Mouse (Mus musculus) forebrain, embryonic 14.5 days (tissue): ENCODE measurements at regions not wholly inside any gene's neighbourhood (a gene's known extent, or its start where the extent isn't known, plus 50 kb on each side); places are given as distances from the start of the nearest gene placed in this dataset.
A peak's percentile ranks its signal among the peaks of the same experiment; 100 is the strongest.

Source experiments
- ATAC-seq: fragments of 200-750 bp; cut with Nextera tagmentation; 2 replicates; pipeline ENCODE4 v1.8.0; 2017; ENCODE audit warnings: mild to moderate bottlenecking, moderate library complexity
- DNase-seq: peaks from one replicate; pipeline ENCODE4 v3.0.0-alpha.2; 2015; ENCODE audit warnings: low spot score
- H3K27ac ChIP-seq: fragments of 300-500 bp; sonication (generic); 2 replicates; pipeline ENCODE4 v1.5.1; 2014; ENCODE audit warnings: low read depth, mild to moderate bottlenecking, control low read depth, low read length, moderate library complexity
- H3K27me3 ChIP-seq: fragments of 300-500 bp; sonication (generic); replicated peaks from 2 replicates; pipeline ENCODE4 v1.6.1; 2014; ENCODE audit warnings: low read length, control low read depth, mixed read lengths; ENCODE audit not compliant: control insufficient read depth, insufficient read depth
- H3K36me3 ChIP-seq: fragments of 300-500 bp; sonication (generic); 2 replicates; pipeline ENCODE4 v1.6.1; 2014; ENCODE audit warnings: low read length, control low read depth; ENCODE audit not compliant: control insufficient read depth, insufficient read depth
- H3K4me1 ChIP-seq: fragments of 300-500 bp; sonication (generic); 2 replicates; pipeline ENCODE4 v1.6.1; 2014; ENCODE audit warnings: antibody characterized with exemption, low read length, control low read depth; ENCODE audit not compliant: control insufficient read depth, insufficient read depth
- H3K4me2 ChIP-seq: fragments of 300-500 bp; sonication (generic); 2 replicates; pipeline ENCODE4 v1.6.1; 2014; ENCODE audit warnings: mild to moderate bottlenecking, control low read depth, low read length
- H3K4me3 ChIP-seq: fragments of 300-500 bp; sonication (generic); 2 replicates; pipeline ENCODE4 v1.5.1; 2014; ENCODE audit warnings: low read depth, low read length, control low read depth
- H3K9ac ChIP-seq: fragments of 300-500 bp; sonication (generic); 2 replicates; pipeline ENCODE4 v1.6.1; 2014; ENCODE audit warnings: mild to moderate bottlenecking, low read length, control low read depth, moderate library complexity
- H3K9me3 ChIP-seq: fragments of 300-500 bp; sonication (generic); replicated peaks from 2 replicates; pipeline ENCODE4 v1.6.1; 2016; ENCODE audit warnings: low read length, control low read depth, mixed read lengths; ENCODE audit not compliant: control insufficient read depth
- WGBS: fragments of 180-500 bp; shearing (Covaris S2); extraction: QIAGEN DNeasy Blood & Tissue Kit; methylation state at CpG from one replicate; pipeline ENCODE4 v1.1.7; 2014; 5-methylcytosine and 5-hydroxymethylcytosine counted together

DNA sequence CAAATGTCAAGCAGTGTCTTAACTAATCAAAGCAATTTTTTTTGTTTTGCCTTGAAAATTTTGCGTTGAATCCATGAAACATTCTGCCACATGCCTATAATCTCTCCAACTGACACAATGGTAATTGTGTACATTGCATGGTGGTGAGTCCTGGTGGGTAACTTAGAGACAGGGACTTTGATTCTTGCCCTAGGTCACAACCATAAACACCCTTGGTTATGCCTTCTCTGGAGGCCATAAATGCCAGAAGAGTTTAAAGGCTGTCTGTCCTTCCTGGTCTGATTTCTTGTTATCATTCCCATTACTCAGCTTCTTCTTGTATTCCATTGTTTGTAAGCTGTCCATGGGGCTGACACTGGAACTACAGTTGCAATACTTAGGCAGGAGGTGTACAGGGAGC lies 179.6 kb upstream of the Cxadr start:
- no peaks in the 10 kb centered on the region for H3K9me3 ChIP-seq
- WGBS, result 42% methylated on average over 1 of the region's 1 CpGs
- no peaks in the 10 kb centered on the region for H3K4me1 ChIP-seq
- H3K36me3 ChIP-seq, result no peaks in the 10 kb centered on the region
- no peaks in the 10 kb centered on the region for H3K27me3 ChIP-seq
- no peak overlapping the region for H3K4me3 ChIP-seq
- DNase-seq (no peak), ATAC-seq (no peak)
- no peak overlapping the region for H3K4me2 ChIP-seq
- H3K9ac ChIP-seq, result no peak overlapping the region
- no peak overlapping the region for H3K27ac ChIP-seq

DNA sequence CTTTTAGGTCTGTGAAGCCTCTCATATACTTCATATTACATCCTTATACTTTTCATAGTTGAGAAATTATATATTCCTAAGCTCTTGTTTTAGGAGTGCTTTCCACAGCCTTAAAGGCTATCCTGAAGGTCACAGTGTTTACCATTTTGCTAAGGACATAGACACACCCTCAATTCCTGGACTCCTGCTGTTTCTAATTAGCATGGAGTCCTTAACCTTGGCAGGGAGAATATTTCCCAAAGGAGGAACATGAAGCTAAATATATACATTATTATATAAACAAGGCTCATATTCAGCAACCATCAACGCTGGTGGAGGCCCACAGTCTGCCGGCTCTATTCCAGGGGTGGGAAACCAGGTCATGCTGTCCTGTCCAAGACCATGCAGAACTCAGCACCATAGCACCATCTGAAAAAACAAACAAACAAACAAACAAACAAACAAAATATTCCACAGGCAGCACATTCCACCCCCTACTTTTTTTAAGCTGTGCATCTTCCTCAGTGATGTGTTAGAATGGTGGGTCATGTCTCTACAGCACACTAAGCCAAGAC lies 180.9 kb upstream of the Cxadr start:
- H3K27me3 ChIP-seq, result no peaks in the 10 kb centered on the region
- no peak overlapping the region for H3K4me2 ChIP-seq
- no peak for DNase-seq
- no peaks in the 10 kb centered on the region for H3K36me3 ChIP-seq
- WGBS, result 91% methylated on average over 2 of the region's 2 CpGs
- no peak overlapping the region for H3K9ac ChIP-seq
- no peak overlapping the region for H3K27ac ChIP-seq
- no peaks in the 10 kb centered on the region for H3K4me1 ChIP-seq
- no peak overlapping the region for H3K4me3 ChIP-seq
- no peaks in the 10 kb centered on the region for H3K9me3 ChIP-seq
- ATAC-seq, result no peak

DNA sequence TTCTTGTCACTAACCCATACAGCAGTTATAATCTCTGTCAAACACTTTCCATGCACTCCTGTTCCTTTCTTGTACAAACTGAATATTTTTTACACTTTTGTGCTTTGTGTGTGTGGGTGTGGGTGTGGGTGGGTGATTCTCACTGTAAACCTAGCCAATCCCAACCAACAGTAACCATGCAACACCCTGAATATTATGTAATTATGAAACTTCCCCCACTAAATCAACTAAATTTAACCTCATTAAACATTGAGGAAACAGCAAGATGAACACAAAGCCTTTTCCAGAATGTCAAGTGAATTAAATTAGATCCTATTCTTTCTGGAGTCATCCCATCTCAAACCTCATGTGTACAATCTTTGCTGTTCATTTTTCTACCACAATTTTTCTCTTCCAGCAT lies 197.0 kb upstream of the Cxadr start:
- Histone ChIP-seq H3K9me3 (no peaks in the 10 kb centered on the region), H3K9ac (no peak overlapping the region), H3K27ac (no peak overlapping the region), H3K4me1 (peaks cover 10% of the 10 kb centered on the region; the same call in 1 of the 2 replicates), H3K4me3 (no peak overlapping the region), H3K4me2 (no peak overlapping the region), H3K27me3 (no peaks in the 10 kb centered on the region), H3K36me3 (no peaks in the 10 kb centered on the region)
- no peak for ATAC-seq
- no peak for DNase-seq

DNA sequence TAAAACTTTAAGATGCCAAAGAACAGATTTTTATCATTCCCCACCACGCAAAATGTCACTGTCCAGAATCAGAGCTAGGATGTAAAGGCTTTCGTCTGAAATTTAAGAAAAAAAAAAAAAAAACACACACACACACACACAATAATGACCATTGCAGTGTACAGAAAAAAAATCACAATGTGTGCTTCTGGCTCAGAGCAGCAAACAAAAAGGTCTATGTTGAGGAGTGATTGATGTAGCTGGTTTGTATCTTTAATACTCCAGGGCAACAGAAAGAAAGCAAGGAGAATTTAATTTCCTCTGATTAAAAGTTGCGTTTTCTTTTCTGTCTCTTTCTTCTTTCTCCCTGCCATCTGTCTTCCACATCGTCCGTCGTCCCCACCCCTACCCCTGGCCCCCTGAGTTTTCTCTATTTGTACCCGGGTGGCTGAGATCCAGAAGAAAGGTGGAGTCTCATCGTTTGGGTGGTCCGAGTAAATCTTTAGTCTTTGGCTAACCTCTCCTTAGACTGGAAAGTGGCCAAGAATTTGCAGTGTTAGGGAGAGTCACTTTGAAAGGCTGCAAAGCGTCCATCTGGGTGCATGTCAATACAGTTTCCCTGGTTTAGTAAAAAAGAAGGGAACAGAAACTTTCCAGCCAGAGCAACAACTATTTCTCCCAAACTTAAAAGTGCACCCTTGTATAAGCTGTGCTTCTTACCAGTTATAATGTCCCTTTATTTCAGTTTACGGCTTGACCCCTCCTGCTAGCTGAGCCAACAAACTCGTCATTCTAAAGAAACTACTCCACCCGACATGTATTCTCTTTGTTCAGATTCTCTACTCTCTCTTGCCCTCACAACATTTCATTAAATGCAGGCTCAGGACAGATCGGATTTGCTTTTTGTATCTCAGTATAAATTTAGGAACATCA lies 199.6 kb upstream of the Cxadr start:
- ATAC-seq, result peak; percentile 80
- Histone ChIP-seq H3K4me2 (peak overlapping the region; percentile 33), H3K9me3 (no peaks in the 10 kb centered on the region), H3K9ac (no peak overlapping the region), H3K36me3 (no peaks in the 10 kb centered on the region), H3K4me1 (peaks cover 15% of the 10 kb centered on the region; the same call in 1 of the 2 replicates), H3K27me3 (no peaks in the 10 kb centered on the region), H3K27ac (peak overlapping the region; percentile 44; the same call in 1 of the 2 replicates), H3K4me3 (no peak overlapping the region)
- DNase-seq, result peak; percentile 93
- 10% methylated on average over 14 of the region's 14 CpGs for whole genome bisulfite sequencing

DNA sequence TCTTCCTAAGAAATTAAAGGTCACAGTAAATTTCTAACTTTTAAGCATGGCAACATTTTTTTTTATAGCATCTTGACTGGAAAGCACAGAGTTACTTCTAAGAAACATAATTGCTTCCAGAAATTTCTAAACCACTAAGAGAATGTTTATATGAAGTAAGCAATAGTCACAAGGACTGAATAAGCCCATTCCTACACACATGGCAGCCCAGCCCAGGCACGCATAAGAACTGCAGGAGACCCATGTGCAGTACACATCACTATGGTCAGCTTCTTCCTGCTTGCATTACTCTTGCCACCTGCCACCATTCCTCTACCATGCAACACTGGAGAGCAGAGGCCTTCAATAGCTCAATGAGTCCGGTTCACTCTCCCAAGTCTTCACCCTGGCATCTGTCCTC lies 201.4 kb upstream of the Cxadr start:
- no peak overlapping the region for H3K27ac ChIP-seq
- H3K36me3 ChIP-seq, result no peaks in the 10 kb centered on the region
- H3K4me2 ChIP-seq, result no peak overlapping the region
- H3K9me3 ChIP-seq, result no peaks in the 10 kb centered on the region; the same call in 1 of the 2 replicates
- WGBS, result 93% methylated on average over 2 of the region's 2 CpGs
- no peak overlapping the region for H3K9ac ChIP-seq
- H3K4me1 ChIP-seq, result peaks cover 15% of the 10 kb centered on the region; the same call in 1 of the 2 replicates
- H3K27me3 ChIP-seq, result no peaks in the 10 kb centered on the region
- no peak for ATAC-seq
- no peak for DNase-seq
- H3K4me3 ChIP-seq, result no peak overlapping the region

DNA sequence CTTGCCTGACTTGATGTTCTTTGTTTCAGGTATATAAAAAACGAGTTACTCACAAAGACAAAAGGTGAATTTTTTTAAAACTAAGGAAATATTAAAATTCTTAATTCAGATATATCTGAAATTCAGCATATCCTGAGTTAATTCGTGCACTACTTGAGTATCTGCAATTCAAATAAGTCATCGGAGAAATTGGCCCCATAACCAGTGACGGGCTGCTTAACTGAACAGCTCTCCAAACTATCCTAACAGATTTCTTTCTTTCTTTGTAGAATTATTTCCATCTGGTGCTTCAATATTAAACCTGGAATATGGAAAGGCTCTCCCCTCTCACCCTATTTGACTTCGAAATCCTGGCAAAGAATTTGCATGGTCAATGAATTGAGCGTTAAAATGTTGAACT lies 202.2 kb upstream of the Cxadr start:
- no peaks in the 10 kb centered on the region; the same call in 1 of the 2 replicates for H3K9me3 ChIP-seq
- H3K9ac ChIP-seq, result no peak overlapping the region
- 50% methylated on average over 6 of the region's 6 CpGs for WGBS
- no peaks in the 10 kb centered on the region for H3K27me3 ChIP-seq
- no peaks in the 10 kb centered on the region for H3K36me3 ChIP-seq
- no peak overlapping the region for H3K4me2 ChIP-seq
- no peak for ATAC-seq
- peaks cover 15% of the 10 kb centered on the region; the same call in 1 of the 2 replicates for H3K4me1 ChIP-seq
- H3K4me3 ChIP-seq, result no peak overlapping the region
- peak; percentile 43 for DNase-seq
- H3K27ac ChIP-seq, result no peak overlapping the region

DNA sequence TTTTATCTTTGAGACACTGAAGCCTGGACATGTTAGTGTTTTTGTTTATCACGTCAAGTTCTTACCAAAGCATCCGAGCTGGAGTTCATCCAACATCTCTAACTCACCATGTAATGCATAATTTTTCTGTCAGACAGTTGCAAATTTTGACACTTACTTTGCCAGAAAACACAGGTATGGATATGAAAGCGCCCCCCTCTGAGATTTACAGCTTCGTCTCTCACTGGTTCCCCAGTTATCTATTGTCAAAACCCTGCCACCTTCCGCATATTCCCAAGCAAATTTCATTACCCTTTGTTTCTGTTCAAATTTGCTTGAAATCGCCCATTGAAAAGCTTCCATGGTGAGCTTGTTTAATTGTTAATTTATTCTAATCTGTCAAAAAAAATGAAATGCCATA lies 202.7 kb upstream of the Cxadr start:
- H3K27ac ChIP-seq, result peak overlapping the region; percentile 35; the same call in 1 of the 2 replicates

DNA sequence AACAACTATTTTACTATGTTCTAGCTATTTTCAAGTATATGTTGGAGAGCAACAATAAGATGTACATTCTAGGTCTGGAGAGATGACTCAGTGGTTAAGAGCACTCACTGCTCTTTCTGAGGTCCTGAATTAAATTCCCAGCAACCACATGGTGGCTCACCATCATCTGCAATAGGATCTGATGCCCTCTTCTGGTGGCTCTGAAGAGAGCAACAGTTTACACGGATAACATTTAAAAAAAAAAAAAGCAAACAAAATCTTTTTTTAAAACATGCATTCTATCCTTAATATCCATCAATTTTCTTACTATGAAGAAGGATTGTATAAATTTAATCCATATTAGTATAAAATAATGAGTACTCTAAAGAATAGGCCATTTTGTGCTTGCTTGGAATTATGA lies 204.7 kb upstream of the Cxadr start:
- WGBS, result 53% methylated on average over 1 of the region's 1 CpGs
- Histone ChIP-seq H3K9me3 (no peaks in the 10 kb centered on the region; the same call in 1 of the 2 replicates), H3K4me2 (no peak overlapping the region), H3K9ac (no peak overlapping the region), H3K36me3 (no peaks in the 10 kb centered on the region), H3K4me1 (peaks cover 11% of the 10 kb centered on the region; the same call in 1 of the 2 replicates), H3K27ac (no peak overlapping the region), H3K4me3 (no peak overlapping the region), H3K27me3 (no peaks in the 10 kb centered on the region)
- DNase-seq, result no peak
- ATAC-seq, result no peak

More for the DNA sequence above, 202.7 kb upstream of the Cxadr start:
- WGBS, result 43% methylated on average over 6 of the region's 6 CpGs
- Histone ChIP-seq H3K36me3 (no peaks in the 10 kb centered on the region), H3K4me3 (no peak overlapping the region), H3K9ac (no peak overlapping the region), H3K9me3 (no peaks in the 10 kb centered on the region; the same call in 1 of the 2 replicates), H3K27me3 (no peaks in the 10 kb centered on the region), H3K4me1 (peaks cover 15% of the 10 kb centered on the region; the same call in 1 of the 2 replicates), H3K4me2 (no peak overlapping the region)
- DNase-seq, result peak; percentile 51
- no peak for ATAC-seq

DNA sequence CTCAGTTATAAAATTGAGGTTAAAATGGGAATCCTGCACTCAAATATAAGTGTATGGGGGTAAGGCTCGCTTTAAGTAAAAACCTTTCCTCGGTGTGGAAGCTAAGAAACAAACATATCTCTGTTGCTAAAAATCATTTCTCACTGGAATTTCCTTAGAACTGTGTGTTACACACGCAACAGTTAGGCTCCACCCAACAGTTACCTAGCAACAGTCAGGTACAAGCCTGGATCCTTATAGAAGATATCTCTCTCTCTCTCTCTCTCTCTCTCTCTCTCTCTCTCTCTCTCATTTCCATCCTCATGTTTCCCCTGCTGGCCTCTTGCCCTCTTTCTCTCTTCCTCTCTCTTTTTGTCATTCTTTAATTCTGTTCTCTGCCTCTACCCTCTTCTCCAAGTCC lies 211.1 kb upstream of the Cxadr start:
- no peaks in the 10 kb centered on the region for H3K9me3 ChIP-seq
- ATAC-seq (no peak), DNase-seq (no peak)
- H3K27me3 ChIP-seq, result no peaks in the 10 kb centered on the region
- no peaks in the 10 kb centered on the region for H3K36me3 ChIP-seq
- H3K4me1 ChIP-seq, result no peaks in the 10 kb centered on the region
- no peak overlapping the region for H3K4me3 ChIP-seq
- no peak overlapping the region for H3K27ac ChIP-seq
- WGBS, result 87% methylated on average over 3 of the region's 3 CpGs
- H3K4me2 ChIP-seq, result no peak overlapping the region
- no peak overlapping the region for H3K9ac ChIP-seq
